Mouse (Mus musculus) right cerebral cortex, postnatal 25 days (tissue): ENCODE data around the gene Dlgap1.
A peak's percentile ranks its signal among the peaks of the same experiment; 100 is the strongest.

Source experiments
- DNase-seq: peaks from one replicate; pipeline ENCODE4 v3.0.0; 2022

Gene Dlgap1

GRCm38 (mm10) chr17:70363561-70363960 lies 394.7 kb downstream of the Dlgap1 start:
- peak; percentile 73 for DNase-seq

- no peak for DNase-seq
These were observed 395.1 kb downstream of the Dlgap1 start for GRCm38 (mm10) chr17:70363971-70364370.

- no peak for DNase-seq
These were observed 400.3 kb downstream of the Dlgap1 start for GRCm38 (mm10) chr17:70369124-70369523.

- peak; percentile 22 for DNase-seq
These were observed 408.1 kb downstream of the Dlgap1 start for GRCm38 (mm10) chr17:70377020-70377419.

- no peak for DNase-seq
These were observed 419.6 kb downstream of the Dlgap1 start for GRCm38 (mm10) chr17:70388447-70388846.

GRCm38 (mm10) chr17:70397220-70397619 lies 428.3 kb downstream of the Dlgap1 start:
- no peak for DNase-seq

- DNase-seq: no peak
These were observed 428.8 kb downstream of the Dlgap1 start for GRCm38 (mm10) chr17:70397708-70398107.

- no peak for DNase-seq
These were observed 433.0 kb downstream of the Dlgap1 start for GRCm38 (mm10) chr17:70401909-70402308.

GRCm38 (mm10) chr17:70403750-70404149 lies 434.9 kb downstream of the Dlgap1 start:
- no peak for DNase-seq

- DNase-seq: no peak
These were observed 445.3 kb downstream of the Dlgap1 start for GRCm38 (mm10) chr17:70414202-70414601.

- no peak for DNase-seq
These were observed 459.0 kb downstream of the Dlgap1 start for GRCm38 (mm10) chr17:70427866-70428265.

GRCm38 (mm10) chr17:70429746-70430451 lies 461.0 kb downstream of the Dlgap1 start:
- peak; percentile 79 for DNase-seq

GRCm38 (mm10) chr17:70430452-70430787 lies 461.5 kb downstream of the Dlgap1 start:
- DNase-seq: peak; percentile 50

GRCm38 (mm10) chr17:70432834-70433233 lies 464.0 kb downstream of the Dlgap1 start:
- no peak for DNase-seq

- DNase-seq: no peak
These were observed 465.7 kb downstream of the Dlgap1 start for GRCm38 (mm10) chr17:70434549-70434948.

- no peak for DNase-seq
These were observed 466.7 kb downstream of the Dlgap1 start for GRCm38 (mm10) chr17:70435612-70436011.

- no peak for DNase-seq
These were observed 468.4 kb downstream of the Dlgap1 start for GRCm38 (mm10) chr17:70437229-70437628.

- peak; percentile 67 for DNase-seq
These were observed 474.1 kb downstream of the Dlgap1 start for GRCm38 (mm10) chr17:70442976-70443375.

- peak; percentile 74 for DNase-seq
These were observed 477.6 kb downstream of the Dlgap1 start for GRCm38 (mm10) chr17:70446451-70446850.

GRCm38 (mm10) chr17:70455036-70455435 lies 486.2 kb downstream of the Dlgap1 start:
- DNase-seq: no peak

- DNase-seq: no peak
These were observed 488.2 kb downstream of the Dlgap1 start for GRCm38 (mm10) chr17:70457103-70457502.

- DNase-seq: no peak
These were observed 493.4 kb downstream of the Dlgap1 start for GRCm38 (mm10) chr17:70462231-70462630.

- DNase-seq: no peak
These were observed 494.1 kb downstream of the Dlgap1 start for GRCm38 (mm10) chr17:70462771-70463491.

- no peak for DNase-seq
These were observed 497.5 kb downstream of the Dlgap1 start for GRCm38 (mm10) chr17:70466413-70466812.
